Mouse (Mus musculus): ENCODE measurements at regions not wholly inside any gene's neighbourhood (a gene's known extent, or its start where the extent isn't known, plus 50 kb on each side); places are given as distances from the start of the nearest gene placed in this dataset.

GRCm38 (mm10) chr16:93367995-93368394, 235.9 kb downstream of the Setd4 start:
- TF ChIP-seq POLR2A (IDR thresholded peaks at IDR 0.05; ENCODE audit: control insufficient read depth, low read depth, low read length) (no peak), CTCF (IDR thresholded peaks at IDR 0.05; ENCODE audit: control insufficient read depth, insufficient read depth, insufficient replicate concordance, low read depth, low read length) (no peak)
